Mouse (Mus musculus) 416B (cell line): Measurements from ENCODE around the gene Olfr891.
"Not testable (repeated sequence)": the region's sequence is repeated elsewhere in the genome, so short reads cannot be mapped to it uniquely, and the experiment has no call there.

Experiments used
- DNase-seq: peaks from one replicate; pipeline ENCODE4 v3.0.0; 2011; ENCODE audit warnings: low read depth

The Olfr891 gene

DNA sequence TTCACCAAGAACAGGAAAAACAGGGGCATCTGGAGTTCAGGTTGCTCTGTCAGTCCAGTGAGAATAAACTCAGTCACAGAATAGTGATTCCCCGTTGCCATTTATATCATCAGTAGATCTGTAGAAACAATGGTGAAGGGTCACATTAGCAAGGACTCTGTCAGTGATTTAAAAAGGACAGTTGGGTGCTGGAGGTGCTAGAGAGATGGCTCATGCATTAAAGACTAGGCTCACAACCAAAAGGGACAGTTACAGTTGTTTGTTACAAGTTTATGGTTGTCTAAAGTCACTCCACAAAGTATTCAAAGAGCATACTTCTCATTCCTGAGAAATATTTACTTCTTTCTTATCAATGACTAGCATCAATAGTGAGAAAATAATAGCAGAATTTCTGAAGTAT is at the start of gene Olfr891:
Gene Olfr891, minus strand, starts transcription at position 101 of the 400 bp plus-strand sequence.
- DNase-seq = no peak

- DNase-seq = no peak
These were observed 37.1 kb upstream of the Olfr891 start, which contains the start of gene Olfr894 for GRCm38 (mm10) chr9:38217755-38218154. TSS of gene Olfr894 (plus strand) at chr9:38218055.

DNA sequence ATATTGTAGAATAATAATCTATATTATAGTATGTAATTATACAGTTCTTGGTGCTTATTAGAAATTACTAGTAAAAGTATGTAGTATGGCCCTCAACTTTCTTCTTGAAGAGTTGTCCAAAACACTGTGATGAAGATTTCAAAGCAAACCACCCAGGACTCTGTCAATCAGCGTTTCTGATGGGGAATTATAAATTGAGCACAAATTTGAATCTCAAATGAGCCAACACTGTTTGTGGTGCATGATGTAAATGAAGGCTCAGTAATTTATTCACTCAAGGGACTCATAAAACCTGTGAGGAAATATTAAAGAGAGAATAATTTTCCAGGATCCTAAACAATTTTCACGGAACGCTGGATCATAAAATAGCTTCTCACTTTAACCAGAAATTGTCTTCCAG is 27.4 kb upstream of the Olfr891 start, which contains the start of gene Olfr893:
Gene Olfr893, plus strand, starts transcription at position 301 of the 400 bp plus-strand sequence.
- DNase-seq = no peak

GRCm38 (mm10) chr9:38168341-38168740 is 12.3 kb downstream of the Olfr891 start:
- not testable (repeated sequence) for DNase-seq

DNA sequence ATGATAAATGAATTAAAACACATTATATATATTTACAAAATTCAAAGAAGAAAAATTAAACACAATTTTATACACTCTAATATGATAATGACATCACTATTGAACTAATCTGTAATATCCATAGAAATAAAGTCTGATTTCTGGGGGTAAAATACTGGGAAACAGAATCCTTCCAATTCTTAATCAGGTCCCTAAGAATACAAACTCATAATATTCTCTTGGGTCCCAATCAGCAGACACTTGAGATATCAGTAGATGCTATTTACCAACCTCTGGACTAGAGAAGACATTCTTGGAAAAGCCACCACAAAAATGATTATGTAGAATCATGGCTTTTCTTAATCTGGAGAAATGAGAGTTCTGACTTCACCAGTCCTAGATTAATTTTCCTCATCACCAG is 38.4 kb downstream of the Olfr891 start, which contains the start of gene Olfr890:
Gene Olfr890, plus strand, starts transcription at position 301 of the 400 bp plus-strand sequence.
- DNase-seq = no peak
